Mouse (Mus musculus) telencephalon, adult 2 months (tissue): ENCODE measurements around the gene Ccdc134.
"Not testable (repeated sequence)": the region's sequence is repeated elsewhere in the genome, so short reads cannot be mapped to it uniquely, and the experiment has no call there.

ENCODE experiments used
- DNase-seq: peaks from one replicate; pipeline ENCODE4 v3.0.0-alpha.2; 2011; ENCODE audit warnings: low read depth, low spot score

The Ccdc134 gene

DNA sequence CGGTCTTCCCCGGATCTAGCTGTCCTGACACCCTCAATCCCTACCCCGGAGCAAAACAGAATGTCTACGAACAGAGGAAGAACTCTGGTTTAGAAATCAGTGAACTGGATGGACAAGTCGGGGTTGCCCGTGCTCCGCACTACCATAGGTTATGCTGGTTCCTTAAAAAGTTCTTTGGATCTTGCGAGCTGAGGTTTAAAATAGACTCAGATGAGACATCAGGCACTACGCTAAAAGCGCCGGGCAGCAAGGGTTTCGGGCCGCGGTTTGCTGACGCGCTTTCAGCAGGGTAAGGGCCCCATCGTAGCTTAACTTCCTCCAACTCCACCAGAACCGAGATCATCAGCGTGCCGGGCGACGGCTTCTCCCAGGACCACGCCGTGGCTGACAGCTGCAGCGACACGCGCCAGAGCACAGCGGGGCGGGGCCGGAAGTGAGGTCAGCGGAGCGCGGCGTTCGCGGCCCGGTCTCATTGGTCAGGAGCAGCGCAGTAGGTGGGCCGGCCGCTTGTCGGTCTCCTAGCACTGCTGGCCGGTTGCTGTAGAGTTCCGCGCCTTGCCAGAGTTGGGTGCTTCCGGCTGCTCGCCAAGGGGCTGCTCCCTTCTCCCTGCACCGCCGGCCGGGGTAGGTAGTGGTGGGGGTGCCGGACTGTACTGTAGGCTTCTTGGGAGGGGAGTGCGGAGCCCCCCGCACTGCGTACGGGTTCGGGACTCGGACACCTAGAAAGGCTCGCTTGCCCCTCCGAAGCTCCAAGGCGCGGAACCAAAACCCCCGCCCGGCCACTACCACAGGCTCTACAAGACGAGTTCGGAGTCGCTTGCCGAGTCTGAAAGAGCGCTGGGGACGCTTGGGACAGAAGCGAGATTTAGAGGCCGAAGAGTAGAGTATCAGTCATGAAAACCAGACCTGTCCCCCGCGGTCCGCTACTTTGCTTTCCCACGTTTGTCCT is at the start of gene Ccdc134:
Ccdc134 (plus strand) TSS at position 497 of the 949 bp plus-strand sequence.
- DNase-seq: peak; percentile 86

DNA sequence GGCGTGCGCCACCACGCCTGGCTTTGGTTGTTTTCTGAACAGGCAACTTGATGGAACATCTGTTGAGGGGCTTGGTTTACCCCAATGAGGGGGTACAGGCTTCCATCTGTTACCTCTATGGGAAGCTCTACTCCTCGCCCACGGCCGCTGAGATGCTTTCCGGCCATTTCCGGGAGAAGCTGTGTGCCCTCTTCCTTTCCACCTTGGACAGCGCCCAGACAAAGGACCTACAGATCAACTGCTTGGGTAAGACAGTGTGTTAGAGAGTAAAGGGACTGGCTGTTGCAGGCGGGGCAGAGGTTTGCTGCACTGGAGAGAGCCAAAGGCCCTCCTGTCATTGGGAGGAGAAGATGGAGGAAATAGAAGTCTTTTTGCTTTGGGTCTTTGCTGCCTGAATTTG is 47.8 kb upstream of the Ccdc134 start:
- DNase-seq: no peak

DNA sequence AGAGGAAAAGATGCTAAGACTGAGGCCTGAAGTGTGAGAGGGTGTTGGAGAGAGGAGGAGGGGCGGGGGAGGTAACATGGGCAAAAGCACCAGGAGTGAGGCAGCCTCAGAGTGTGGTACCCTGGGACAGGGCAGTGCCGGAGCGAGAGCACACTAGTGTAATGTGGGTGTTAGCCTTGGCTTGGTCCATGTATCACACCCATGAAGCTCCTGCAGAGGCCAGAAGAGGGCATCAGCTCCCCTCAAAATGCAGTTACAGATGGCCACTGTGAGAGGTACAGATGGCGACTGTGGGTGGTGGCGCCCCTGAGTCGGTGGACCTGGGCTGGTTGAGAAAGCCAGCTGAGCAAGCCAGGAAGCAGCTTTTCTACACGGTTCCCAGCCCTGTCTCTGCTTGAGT is 46.6 kb upstream of the Ccdc134 start:
- peak; percentile 72 for DNase-seq

DNA sequence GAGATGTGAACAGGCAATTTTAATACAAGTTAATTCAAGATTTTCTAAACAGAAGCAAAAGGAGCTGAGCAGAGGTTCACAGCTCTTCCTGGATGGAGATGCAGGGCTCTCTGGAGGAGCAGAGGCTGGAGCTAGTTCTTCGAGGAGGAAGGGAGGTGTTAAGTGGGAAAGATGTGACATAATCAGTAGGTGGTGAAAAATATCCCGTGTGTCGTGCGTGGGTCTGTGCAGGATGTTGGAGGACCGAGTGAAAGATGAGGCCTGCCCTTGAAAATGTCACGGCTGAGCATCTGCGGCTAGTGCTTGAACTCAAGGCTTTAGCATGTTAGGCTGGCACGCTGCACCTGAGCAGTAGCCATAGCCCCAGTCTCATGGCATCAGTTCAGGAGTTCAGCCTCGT is 42.1 kb upstream of the Ccdc134 start:
- peak; percentile 79 for DNase-seq

DNA sequence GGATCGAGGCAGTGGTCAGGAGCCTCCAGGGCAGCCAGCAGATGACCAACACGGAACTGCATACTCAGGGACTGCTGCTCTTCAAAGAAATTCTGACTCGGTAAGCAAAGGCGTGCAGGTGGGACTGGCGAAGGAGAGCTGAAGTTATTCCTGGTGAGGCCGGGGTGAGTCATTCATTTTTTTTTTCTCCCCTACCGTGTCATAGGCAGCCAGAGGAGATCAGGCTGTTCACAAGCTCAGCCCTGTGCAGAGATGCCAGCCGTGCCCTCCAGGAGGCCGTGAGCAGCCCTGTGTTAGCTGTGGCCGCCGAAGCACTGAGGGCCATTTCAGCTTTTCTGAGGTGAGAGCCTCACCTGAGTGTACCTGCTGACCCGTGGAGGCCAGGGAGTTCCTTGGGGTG is 41.6 kb upstream of the Ccdc134 start:
- DNase-seq: peak; percentile 63

DNA sequence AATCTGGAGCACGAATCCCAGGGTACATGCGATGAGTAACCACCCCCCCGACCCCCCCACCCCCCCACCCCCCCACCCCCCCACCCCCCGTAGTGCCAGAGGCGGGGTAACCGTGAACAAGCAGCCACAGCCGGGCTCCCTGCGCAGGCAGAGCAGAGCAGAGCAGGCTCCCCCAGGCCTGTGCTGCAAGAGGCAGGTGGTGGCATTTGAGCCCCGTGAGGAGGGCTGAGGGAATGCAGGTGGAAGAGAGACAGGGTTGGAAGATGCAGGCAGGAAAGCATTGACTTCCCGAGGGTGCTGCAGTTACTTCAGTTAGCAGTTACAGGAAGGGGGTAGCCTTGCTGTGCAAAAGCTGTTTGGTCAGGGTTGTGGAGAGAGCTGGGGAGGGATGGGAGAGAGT is 40.5 kb upstream of the Ccdc134 start:
- peak; percentile 29 for DNase-seq

DNA sequence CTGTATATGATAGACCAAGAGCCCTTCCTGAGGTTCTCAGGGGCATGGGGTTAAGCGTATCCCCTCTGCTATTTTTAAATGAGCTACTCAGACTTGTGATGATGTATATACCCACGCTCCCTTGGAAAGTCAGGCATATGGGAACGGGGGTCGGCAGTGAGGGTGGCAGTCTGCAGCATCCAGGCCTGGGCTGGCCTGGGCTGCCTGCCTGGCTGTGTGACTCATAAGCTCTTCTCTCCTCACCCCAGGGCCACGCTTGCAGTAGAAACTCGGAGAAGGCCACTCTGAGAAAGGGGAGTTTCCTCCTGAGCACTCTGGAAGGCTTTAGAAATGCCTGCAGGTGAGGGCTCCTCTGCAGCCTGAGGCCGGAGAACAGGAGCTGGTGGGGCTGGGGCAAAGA is 36.7 kb upstream of the Ccdc134 start:
- DNase-seq: peak; percentile 31

DNA sequence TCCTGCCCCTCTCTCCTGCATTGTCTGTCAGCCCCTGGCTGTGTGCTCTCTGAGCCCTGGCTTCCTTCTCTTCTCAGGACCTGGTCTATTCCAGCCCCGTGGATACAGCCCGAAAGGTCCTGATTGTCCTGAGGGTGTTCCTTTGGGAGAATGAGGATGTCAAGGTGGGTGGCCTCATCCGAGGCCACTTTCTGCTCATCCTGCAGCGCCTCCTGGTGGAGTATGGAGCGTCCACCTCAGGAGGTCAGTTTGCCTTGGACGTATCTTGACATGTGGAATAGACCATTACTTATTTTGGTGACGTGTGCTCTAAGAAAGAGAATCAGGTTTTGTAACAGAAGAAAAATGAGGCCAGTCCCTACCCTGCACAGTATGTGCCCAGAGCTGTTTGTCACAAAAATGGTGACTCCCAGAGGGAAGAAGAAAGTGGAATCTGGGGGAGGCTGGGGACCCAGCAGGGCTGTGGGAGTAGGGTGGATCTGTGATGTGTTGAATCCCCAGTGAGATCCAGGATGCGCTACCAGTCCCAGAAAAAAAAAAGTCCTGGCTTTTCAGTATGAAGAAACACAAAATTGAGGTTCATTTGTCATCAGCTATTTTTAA is 20.7 kb upstream of the Ccdc134 start:
- DNase-seq: peak; percentile 75

DNA sequence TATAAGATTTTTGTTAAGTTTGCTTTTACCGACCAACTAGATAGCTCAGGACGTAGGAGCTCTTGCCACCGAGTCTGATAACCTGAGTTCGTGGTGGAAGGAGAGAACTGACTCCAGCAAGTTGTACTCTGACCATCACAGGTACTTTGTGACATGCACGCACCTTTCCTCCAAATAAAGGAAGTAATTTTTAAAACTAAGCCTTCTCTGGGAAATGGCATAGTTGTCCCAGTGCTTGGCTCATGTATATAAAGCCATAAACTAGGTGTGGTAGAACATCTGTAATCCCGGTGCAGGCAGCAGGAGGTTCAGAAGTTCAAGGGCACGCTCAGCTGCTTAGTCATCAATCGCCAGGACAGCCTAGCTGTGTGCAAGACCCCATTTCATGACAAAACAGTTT is 7.2 kb upstream of the Ccdc134 start:
- no peak for DNase-seq

DNA sequence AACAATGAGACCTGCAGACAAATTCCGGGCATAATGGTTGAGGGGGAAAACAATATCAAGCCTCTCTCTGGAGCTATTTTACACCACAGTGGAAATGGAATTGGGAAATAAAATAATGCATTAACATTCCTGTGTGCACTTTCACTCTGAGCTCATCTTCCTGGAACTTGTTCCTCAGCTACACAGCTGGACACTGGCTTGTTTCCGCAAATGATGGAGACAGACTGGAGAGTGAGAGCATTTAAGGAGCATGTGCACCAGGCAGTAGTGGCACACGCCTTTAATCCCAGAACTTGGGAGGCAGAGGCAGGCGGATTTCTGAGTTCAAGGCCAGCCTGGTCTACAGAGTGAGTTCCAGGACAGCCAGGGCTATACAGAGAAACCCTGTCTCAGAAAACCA is 1.0 kb upstream of the Ccdc134 start:
- not testable (repeated sequence) for DNase-seq

DNA sequence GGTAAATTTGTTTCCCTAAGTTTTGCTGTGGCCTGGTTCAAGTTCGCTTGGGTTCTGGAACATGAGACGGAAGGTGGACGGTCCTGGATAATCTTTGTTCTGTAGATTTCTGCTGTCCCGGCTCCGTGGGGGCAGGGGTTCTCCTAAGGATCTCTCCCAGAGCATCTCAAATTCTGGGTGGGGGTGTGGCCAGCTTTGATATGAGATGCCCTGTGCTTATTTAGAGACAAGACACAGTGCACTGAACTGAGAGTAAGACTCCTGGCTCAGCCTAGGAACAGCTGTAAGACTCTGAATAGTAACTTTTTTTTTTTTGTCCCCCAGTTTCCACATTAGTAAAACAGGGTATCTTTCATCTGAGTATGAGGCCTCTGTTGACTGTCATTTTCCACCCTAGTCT is 676 bp downstream of the Ccdc134 start:
- DNase-seq: no peak

DNA sequence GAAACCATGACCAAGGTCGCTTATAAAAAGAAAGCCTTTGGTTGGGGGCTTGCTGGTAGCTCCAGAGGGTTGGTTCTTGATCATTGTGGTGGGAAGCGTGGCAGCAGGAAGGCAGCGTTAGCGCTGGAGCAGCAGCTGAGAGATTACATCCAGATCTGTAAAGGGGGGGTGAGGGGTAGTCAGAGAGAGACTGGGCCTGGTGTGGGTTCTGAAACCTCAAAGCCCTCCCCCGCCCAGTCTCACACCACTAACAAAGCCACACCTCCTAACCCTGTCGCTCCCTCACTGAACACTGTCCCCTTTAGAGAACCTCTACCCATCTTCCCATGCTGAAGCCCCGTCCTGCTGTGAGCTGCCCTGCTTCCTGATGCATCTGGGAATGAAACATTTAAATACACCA is 2.9 kb downstream of the Ccdc134 start:
- DNase-seq: no peak

DNA sequence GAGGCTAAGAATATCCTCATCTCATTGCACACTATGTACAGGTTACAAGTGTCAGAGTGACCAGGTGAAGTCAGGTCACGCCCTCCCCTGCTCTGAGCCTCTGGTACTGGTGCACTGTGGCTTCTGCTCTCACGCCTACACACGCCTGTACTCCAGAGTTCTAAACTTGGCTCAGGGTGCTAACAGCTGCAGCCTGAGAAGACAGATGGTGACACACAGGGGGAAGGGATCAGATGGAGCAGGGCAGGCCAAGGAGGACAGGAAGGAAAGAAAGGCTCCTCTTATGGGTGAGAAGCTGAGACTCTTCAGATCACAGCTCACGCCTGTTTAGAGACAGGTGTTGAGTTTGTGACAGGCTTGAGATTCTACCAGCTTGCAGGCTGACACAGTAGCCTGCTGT is 7.7 kb downstream of the Ccdc134 start:
- DNase-seq: peak; percentile 61

DNA sequence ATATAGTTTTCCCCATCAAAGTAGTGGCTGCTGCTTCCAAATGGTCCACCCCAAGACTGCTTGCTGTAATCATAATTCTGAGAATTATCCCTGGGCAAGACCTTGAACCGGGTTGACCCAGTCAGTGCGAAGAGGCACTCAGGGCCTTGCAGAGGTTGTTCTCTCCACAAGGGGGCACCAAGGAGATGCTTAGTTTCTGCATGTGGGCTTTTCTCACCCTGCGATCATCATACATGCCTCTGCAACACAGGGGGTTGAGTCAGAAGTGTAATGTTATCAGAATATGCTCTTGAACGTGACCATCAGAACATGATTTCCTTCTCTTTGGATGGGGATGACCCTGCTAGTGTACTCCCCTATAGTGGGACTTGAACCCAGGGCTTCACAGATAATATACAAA is 10.8 kb downstream of the Ccdc134 start:
- DNase-seq: no peak

DNA sequence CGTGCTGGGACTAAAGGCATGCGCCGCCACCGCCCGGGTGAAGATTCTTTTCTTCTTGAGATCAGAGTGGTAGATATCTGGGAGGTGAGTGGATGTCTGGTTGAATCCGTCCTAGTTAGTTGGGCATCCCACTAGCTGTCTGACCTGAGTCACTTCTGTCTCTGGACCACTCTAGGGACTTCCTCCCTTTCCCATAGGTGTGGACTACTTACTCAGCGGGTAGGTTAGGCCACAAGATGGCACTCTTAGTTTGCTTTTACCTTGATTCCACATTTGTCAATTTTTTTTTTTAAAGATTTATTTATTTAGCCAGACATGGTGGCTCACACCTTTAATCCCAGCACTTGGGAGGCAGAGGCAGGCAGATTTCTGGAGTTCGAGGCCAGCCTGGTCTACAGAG is 11.5 kb downstream of the Ccdc134 start:
- DNase-seq: no peak

DNA sequence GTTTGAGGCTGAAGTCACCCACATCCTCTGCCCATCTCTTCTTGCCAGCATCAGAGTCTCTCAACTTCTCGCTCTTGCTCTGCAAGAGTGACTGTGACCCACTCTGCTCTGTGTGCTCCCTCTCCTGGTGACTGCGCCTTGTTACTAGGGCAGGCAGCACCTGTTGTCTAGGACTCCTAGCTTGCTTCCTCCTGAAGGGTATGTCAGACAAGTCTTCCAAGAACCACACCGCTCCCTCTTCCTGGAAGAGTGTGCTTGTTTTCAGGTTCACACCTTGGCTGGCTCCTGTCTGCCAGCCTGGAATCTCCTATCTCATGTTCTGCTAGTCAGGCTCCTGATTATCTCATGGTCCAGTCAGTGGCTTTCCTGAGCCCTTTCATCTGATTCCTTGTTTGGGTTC is 12.6 kb downstream of the Ccdc134 start:
- DNase-seq: no peak

DNA sequence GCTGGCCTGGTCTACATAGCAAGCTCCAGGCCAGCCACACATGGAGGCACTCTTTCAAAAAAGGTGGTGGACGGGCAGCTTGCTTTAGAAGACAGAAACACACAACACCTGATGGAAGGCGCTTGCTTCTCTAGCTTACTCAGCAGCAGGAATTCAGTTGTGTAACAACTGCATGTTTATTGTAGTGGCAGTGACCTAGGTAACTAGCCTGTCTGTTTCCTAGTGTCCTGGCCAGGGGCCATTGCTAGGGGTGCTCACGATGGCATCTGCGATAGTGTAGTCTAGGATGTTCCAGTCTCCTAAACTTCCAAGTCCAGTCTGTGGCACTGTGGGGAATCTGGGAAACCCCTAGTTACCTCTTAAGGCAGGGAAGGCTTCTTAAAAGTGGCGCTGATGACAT is 16.4 kb downstream of the Ccdc134 start:
- DNase-seq: no peak

DNA sequence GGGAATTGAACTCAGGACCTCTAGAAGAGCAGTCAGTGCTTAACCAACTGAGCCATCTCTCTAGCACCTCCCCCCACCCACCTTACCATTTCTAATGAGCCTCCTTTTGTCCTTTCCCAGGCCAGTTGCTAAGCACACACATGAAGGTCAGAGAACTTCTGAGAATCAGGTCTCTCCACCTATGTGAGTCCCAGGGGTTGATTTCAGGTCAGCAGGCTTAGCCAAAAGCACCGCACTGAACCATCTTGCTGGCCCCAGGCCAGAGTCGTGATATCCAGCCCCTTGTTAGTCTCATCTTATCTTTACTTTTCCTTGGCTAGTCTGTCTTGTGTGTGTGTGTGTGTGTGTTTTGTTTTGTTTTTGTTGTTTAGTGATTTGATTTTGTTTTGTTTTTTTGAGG is 17.7 kb downstream of the Ccdc134 start:
- DNase-seq: no peak

DNA sequence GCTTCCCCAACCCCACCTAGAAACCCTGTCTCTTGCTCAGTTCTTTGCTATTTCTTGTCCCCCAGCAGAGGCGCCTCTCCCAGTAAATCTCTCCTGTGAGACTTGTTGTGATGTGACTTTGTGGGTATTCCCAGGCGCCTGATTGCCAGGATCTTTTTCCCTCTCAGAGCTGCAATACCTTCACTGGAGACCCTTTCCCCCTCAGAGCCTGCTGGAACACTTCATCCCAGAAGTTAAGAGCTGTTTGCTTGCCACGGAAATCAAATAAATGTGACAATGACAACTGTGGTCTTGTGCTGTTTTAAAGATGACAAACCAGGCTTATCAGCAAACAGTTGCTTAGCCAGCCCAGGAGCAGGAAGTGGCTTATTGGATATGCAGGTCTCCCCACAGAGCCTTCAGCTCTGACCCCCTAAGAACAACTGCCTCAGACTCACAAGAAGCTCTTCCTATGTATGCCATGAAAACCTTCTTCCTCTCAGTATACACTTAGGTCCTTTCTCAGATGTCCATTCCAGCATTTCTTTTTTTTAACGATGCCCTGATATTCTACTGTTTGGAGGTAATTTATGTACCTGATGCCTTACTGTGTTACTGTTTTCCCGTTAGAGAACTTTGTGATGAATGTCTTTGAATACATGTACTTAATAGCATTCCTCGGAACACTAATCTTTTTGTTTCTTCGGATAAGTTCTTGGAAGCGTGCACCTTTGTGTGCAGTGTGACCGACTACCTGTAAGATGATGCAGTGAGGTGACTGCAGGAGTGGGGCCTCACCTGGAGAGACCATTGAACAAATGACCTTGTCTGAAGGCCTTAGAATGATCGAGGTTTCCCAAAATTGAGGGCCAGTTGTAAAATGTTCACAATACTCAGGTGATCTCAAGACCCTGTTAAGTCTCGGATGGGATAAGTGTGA is 18.4 kb downstream of the Ccdc134 start:
- no peak for DNase-seq

DNA sequence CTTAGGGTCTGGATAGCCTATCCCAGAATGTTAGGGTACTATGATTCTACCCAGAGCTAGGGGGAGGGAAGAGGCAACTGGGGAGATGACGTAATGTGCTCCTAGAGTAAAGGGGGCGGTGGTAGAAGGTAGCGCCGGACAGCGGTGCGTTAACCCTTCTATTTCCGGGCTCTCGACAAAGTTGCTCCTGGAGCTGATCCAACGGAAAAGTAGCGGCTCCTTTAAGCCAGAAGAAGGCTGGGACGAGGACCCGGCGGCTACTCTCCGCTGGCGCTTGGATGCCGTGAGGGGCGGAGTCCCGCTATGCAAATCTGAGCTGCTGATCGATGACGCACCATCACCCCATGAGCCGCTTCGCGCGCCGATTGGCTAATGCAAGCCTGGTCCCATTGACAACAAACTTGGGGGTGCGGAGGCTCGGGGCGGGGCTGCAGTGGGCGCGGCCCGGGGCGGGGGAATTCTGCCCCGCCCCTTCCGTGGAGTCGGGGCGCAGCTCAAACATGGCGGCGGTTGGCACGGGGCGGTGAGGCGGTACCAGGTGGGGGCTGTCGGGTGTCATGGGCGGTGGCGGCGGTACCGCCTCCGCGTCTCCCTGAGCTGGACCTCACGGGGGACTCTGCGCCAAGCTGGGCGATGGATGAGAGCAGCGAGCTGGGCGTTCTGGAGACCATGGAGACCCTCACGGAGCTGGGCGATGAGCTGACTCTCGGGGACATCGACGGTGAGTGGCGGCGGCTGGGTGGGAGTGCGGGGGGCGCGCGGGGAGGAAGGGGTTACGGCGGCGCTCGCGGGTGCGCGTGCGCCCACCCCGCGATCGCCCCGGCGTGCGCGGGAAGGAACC is 19.3 kb downstream of the Ccdc134 start, which contains the start of gene Srebf2:
Srebf2 (plus strand) TSS at position 412 of the 841 bp plus-strand sequence.
- DNase-seq: peak; percentile 99

DNA sequence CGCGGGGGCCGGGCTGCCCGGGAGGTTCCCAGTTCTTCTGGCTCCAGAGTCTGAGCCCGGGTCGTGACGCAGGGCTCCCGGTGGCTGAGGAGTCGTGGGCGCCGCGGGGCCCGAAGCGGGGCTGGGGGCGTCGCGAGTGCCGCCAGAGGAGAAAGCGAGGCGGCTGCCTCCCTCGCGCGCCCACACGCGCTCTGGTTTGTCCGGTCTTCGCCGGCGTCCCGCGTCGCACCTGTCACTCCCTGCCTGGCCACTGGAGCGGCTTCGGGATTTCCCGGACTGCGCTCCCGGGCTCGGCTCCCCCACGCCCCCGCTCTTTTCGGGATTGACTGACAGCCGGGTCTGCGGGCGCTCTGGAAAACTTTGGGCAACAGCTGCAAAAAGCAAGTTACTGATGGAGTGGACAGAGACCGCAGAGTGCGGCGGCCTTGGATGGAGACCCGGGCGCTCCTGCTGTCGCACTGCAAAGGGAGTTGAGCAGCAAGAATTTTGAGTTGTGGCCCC is 19.9 kb downstream of the Ccdc134 start:
- no peak for DNase-seq
